Mouse (Mus musculus) mouse trophoblast stem cell (cell line): ENCODE data around the gene Ptpn13.

Experiments
- in situ Hi-C, 2 experiments: fragments of 300-500 bp; cut with MseI, MboI; formaldehyde crosslinking; loops; 2 replicates in 1 of 2; 3 replicates in 1 of 2; pipeline ENCODE4 v1.15.1; 2025

Gene Ptpn13

DNA sequence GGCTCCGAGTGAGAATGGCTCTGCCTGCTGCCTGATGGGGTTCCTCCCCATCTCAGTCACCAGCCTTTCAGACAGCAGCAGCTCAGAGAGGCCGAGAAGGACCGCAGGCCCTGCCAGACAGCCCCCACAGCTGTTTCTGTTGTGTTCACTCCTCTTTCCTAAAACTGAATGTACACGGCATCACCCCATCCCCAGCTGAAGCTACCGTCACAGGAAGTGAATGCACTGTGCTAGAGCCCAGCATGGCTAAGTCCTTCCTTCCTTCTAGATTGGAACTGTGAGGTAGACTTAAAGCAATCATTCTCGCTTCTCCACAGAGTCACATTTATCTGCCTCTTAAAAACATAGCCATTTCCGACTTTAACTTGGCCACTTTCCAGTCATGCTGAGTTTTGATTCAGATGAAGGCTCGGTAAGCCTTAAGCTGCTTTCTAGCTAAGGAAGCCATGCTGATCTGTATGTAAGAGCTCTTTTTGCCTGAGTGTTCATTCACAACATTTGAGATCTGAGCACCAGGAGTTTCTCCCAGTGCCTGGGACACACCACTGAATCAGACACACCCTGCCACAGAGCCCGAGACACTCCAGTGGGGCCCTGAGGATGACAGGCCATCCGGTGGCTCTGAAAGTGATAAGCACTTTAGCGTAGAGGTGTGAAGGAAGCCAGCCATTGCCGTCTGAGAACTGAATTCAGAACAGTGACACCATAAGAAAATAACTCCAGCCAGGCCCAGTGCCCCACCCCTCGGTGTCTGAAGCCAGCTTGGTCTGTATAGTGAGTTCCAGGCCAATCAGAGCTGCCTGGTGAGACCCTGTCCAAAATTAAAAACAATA, 170.6 kb downstream of the Ptpn13 start:
- in situ Hi-C loops = no loop called here

- in situ Hi-C loops = no loop called here
These were observed 171.6 kb downstream of the Ptpn13 start for GRCm38 (mm10) chr5:103596467-103597146.

GRCm38 (mm10) chr5:103597604-103598003, 172.6 kb downstream of the Ptpn13 start:
- in situ Hi-C loops = no loop called here

DNA sequence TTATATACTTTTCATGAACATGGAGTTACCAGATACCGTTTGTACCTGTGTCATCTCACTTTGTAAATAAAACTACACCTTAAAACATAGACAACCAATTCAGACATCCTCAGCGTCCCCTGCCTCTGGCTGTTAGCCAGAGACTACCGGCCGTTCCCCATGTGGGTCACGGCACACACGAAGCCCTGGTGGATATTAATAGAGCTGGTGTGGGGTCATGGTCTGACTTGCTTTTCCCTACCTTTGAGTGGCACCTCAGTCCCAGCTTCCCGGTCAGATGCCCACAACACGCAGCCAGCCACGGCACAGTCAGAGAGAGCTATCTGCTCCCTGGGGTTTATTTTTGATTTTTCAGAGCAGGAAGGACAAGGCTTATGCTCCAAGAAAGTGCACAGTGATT, 173.3 kb downstream of the Ptpn13 start:
- in situ Hi-C loops = no loop called here

DNA sequence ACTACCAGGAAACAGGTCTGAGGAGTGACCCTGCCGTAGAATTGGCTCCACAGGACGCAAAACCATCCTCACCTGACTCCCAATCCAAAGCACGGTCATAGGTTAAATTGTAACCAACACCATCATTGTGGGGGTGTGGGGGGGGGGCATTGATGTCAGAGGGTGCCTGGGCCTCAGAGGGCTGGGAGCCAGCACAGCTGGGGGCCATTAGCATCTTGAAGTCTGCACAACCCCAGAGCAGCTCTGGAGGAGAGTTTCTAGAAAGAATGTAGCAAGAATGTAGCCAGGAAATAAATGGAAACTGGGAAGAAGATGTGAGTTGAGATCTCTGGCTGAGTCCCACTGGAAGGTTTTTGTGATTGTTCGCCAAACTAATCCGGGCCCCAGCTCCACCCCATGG, 173.9 kb downstream of the Ptpn13 start:
- in situ Hi-C loops = no loop called here

- in situ Hi-C loops = no loop called here
These were observed 178.3 kb downstream of the Ptpn13 start for GRCm38 (mm10) chr5:103603115-103603893.

GRCm38 (mm10) chr5:103605707-103606106, 180.7 kb downstream of the Ptpn13 start:
- in situ Hi-C loops = no loop called here

DNA sequence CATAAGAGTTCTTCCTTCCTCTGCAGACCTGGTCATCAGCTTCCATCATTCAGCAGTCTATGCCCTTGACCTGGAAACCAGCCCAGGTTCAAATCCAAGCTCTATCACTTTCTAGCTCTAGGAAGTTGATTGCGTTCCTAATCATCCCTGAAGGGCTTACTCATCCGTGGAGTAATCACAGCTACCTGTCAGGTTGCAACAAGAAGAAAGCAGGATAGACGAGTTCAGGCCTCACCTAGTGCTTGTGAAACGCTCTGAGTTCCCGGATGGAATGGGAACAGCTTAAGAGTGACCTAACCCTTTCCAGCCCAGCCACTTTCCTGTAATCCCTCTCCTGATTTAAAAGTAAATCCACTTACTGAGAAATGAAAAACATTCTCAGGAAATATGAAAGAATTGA, 185.2 kb downstream of the Ptpn13 start:
- in situ Hi-C loops = no loop called here

- in situ Hi-C loops = no loop called here
These were observed 186.0 kb downstream of the Ptpn13 start for GRCm38 (mm10) chr5:103610856-103611472.

DNA sequence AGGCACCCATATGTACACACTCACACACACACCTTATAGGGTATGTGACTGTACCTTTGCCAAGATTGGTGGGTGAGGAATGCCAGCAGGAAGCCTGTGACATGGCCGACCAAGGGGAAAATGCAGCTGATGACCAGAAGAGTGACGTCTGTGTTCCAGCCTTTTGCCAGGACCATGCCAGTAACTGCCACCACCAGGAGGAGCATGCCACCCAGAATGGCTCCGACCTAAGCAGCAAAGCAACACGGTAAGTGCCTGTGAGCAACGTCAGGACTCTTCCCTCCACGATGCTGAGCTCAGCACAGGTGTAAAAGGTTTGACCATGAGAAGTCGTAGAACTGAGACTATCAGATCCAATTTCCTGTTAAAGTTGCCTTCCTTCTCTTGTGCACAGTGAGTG, 187.3 kb downstream of the Ptpn13 start:
- in situ Hi-C loops = no loop called here

- in situ Hi-C loops = no loop called here
These were observed 189.4 kb downstream of the Ptpn13 start for GRCm38 (mm10) chr5:103614356-103614755.

GRCm38 (mm10) chr5:103617191-103617590, 192.2 kb downstream of the Ptpn13 start:
- in situ Hi-C loops = no loop called here

DNA sequence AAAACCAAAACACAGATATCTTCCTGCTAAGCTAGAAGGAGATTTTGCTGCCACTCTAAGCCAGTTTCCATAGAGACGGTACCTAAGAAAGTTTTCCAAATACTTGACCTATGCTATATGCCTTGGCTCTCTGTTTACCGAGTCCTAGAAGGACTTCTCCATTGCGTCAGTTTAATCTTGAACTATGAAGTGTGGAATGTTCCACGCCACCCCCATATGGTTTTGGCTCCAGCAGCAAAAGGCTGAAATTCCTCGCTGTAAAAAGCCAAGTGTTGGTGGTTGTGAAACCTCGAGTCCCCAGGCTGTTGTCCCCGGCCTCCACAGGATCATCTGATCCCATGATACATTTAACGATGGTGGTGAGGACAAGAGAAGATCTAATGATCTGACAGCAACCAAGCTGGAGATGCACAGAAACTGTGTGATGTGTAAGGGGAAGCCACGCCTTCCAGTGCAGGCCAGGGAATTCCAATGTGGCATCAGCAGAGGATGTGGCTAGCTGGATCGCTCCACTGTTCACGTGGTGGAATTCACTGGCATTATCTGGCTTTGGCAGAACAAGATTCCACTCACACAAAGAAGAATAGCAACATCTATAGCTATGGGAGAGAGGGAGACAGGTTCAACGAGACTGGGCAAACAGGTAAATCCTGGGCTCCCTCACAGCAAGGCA, 195.4 kb downstream of the Ptpn13 start:
- in situ Hi-C loops = no loop called here

GRCm38 (mm10) chr5:103622321-103622720, 197.3 kb downstream of the Ptpn13 start:
- in situ Hi-C loops = no loop called here

GRCm38 (mm10) chr5:103624831-103625230, 199.8 kb downstream of the Ptpn13 start:
- in situ Hi-C loops = no loop called here

DNA sequence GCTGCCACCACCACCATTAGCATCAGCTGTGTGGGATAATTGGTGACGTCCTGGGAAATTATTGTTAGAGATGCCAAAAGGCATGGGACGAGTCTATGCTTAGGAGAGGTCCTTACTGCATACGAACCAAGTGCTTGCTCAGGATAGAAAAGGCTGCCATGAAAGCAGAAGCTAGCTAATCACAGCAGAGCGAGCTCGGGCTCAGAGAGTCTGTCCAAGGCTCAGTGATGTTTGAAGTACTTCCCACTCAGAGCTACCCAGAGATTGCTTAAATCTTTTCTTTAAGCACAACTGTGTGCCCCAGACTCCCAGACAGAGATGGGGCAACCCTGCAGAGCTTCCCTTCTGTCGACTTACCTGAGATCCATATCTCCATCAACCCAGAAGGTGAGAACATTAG, 203.5 kb downstream of the Ptpn13 start:
- in situ Hi-C loops = no loop called here

DNA sequence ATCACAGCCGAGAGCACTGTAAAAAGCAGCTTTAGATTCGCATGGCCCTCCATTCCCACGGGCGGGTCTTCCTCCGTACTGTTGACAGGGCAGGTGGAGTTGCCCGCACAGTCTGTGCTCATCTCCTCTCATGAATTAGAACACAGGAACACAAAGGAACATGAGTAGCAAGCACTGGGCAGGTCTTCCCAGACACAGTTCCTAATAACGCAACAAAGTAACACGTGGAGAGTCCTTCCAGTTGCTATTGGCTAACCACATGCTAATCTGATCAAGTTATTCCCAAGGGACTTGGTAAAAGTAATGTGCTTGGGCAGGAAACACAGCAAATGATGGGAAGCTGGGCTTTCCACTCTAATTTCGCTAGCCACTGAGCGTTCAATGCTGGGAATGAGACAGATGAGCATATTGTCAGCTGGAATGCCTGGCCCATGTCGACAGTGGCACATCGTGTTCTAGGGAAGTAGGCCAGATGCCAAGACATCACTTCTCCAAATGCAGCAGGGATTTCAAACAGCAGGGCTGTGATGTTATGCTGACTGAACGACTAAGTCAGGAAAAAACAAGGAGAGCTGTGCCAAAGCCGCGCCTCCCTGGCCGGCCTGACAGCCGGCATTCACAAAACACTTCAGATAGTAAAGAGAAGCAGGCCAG, 204.2 kb downstream of the Ptpn13 start, which contains the start of gene Slc10a6:
TSS of gene Slc10a6 (minus strand) at position 293 of the 654 bp plus-strand sequence.
- in situ Hi-C loops = no loop called here

GRCm38 (mm10) chr5:103629854-103630580, 205.0 kb downstream of the Ptpn13 start:
- in situ Hi-C loops = no loop called here

DNA sequence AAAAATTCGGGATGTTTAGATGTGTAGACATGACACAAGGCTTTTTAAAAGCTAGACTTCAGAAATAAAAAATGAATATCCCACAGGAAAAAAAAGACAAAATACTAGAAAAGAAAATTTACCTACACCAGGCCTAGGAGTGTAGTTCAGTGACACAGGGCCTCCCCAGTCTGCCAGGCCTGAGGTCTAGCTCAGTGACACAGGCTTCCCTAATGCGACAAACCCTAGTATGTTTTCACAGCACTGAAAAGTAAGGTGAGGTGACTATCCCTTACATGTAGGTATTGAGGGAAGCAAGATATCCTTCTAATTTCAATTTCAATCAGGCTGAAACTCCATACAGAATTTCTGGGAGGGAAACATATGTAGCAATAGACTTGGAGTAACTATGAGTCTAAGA, 212.2 kb downstream of the Ptpn13 start:
- in situ Hi-C loops = no loop called here

GRCm38 (mm10) chr5:103644167-103644566, 219.2 kb downstream of the Ptpn13 start:
- in situ Hi-C loops = no loop called here
